Mouse (Mus musculus) stomach, embryonic 16.5 days (tissue): ENCODE results near the gene Rnf111. TPM values are rescaled to one million over a fixed set of nuclear protein-coding genes. Genes with fewer than 3 reads are reported as not detected.

Experiments used
- ATAC-seq: fragments of 200-750 bp; cut with Nextera tagmentation; 2 replicates; pipeline ENCODE4 v1.8.0; 2017; ENCODE audit warnings: moderate number of reproducible peaks, moderate TSS enrichment; ENCODE audit not compliant: insufficient read depth, low FRiP score
- H3K27ac ChIP-seq: fragments of 300-500 bp; sonication (generic); 2 replicates; pipeline ENCODE4 v1.5.1; 2014; ENCODE audit warnings: low read length
- H3K27me3 ChIP-seq: fragments of 300-500 bp; sonication (generic); 2 replicates; pipeline ENCODE4 v1.6.1; 2014; ENCODE audit warnings: low read length, control low read depth, mixed read lengths; ENCODE audit not compliant: control insufficient read depth, insufficient read depth
- H3K36me3 ChIP-seq: fragments of 300-500 bp; sonication (generic); 2 replicates; pipeline ENCODE4 v1.6.1; 2014; ENCODE audit warnings: low read length; ENCODE audit not compliant: control insufficient read depth, insufficient read depth
- H3K4me1 ChIP-seq: fragments of 300-500 bp; sonication (generic); 2 replicates; pipeline ENCODE4 v1.6.1; 2014; ENCODE audit warnings: low read length, control low read depth, mixed read lengths; ENCODE audit not compliant: control insufficient read depth, insufficient read depth
- H3K4me2 ChIP-seq: fragments of 300-500 bp; sonication (generic); 2 replicates; pipeline ENCODE4 v1.6.1; 2014; ENCODE audit warnings: low read depth, low read length, mixed read lengths
- H3K4me3 ChIP-seq: fragments of 300-500 bp; sonication (generic); replicated peaks from 2 replicates; pipeline ENCODE4 v1.5.1; 2014; ENCODE audit warnings: mild to moderate bottlenecking, low read length
- H3K9ac ChIP-seq: fragments of 300-500 bp; sonication (generic); 2 replicates; pipeline ENCODE4 v1.6.1; 2014; ENCODE audit warnings: low read length
- H3K9me3 ChIP-seq: fragments of 300-500 bp; sonication (generic); replicated peaks from 2 replicates; pipeline ENCODE4 v1.6.1; 2016; ENCODE audit warnings: low read length, control low read depth; ENCODE audit not compliant: control insufficient read depth
- WGBS: fragments of 180-500 bp; shearing (Covaris S2); extraction: QIAGEN DNeasy Blood & Tissue Kit; methylation state at CpG from one replicate; pipeline ENCODE4 v1.1.7; 2014; 5-methylcytosine and 5-hydroxymethylcytosine counted together
- polyA plus RNA-seq: library from polyadenylated mRNA; unstranded; fragments of >200 nt; fragmentation: Nextera tagmentation; extraction: Ambion mirVana; gene quantifications from 2 replicates; pipeline ENCODE4 v1.2.1, GENCODE M21; 2015

The Rnf111 gene
- polyA plus RNA-seq, 1 experiment from 2014 or later, result 20.6 TPM

- Histone ChIP-seq H3K27me3 (no peaks in the 10 kb centered on the region), H3K36me3 (no peaks in the 10 kb centered on the region), H3K9me3 (no peaks in the 10 kb centered on the region), H3K4me2 (no peak overlapping the region), H3K4me3 (no peak overlapping the region), H3K4me1 (peaks cover 11% of the 10 kb centered on the region), H3K9ac (no peak overlapping the region), H3K27ac (no peak overlapping the region)
- ATAC-seq, result no peak
- 67% methylated on average over 2 of the region's 2 CpGs for WGBS
Measured at GRCm38 (mm10) chr9:70506186-70506585, 2.7 kb upstream of the Rnf111 start.

GRCm38 (mm10) chr9:70503015-70503603 lies 416 bp downstream of the Rnf111 start:
- Histone ChIP-seq H3K4me3 (peak overlapping the region; percentile 95), H3K27me3 (no peaks in the 10 kb centered on the region), H3K36me3 (no peaks in the 10 kb centered on the region), H3K9me3 (no peaks in the 10 kb centered on the region), H3K9ac (peak overlapping the region; percentile 98), H3K4me2 (peak overlapping the region; percentile 66), H3K27ac (peak overlapping the region; percentile 98), H3K4me1 (peaks cover 11% of the 10 kb centered on the region)
- WGBS, result under 1% methylated on average over 50 of the region's 70 CpGs
- peak; percentile 87 for ATAC-seq

GRCm38 (mm10) chr9:70502284-70503014 lies 1.1 kb downstream of the Rnf111 start:
- WGBS, result 31% methylated on average over 10 of the region's 10 CpGs
- Histone ChIP-seq H3K4me1 (peaks cover 11% of the 10 kb centered on the region), H3K4me2 (peak overlapping the region; percentile 66), H3K27me3 (no peaks in the 10 kb centered on the region), H3K36me3 (no peaks in the 10 kb centered on the region), H3K27ac (peak overlapping the region; percentile 98), H3K9me3 (no peaks in the 10 kb centered on the region), H3K4me3 (peak overlapping the region; percentile 95), H3K9ac (peak overlapping the region; percentile 98)
- no peak for ATAC-seq

GRCm38 (mm10) chr9:70496990-70497389 lies 6.5 kb downstream of the Rnf111 start:
- H3K4me1 ChIP-seq, result peaks cover 5% of the 10 kb centered on the region; the same call in 1 of the 2 replicates
- H3K9ac ChIP-seq, result no peak overlapping the region
- no peak overlapping the region for H3K27ac ChIP-seq
- no peaks in the 10 kb centered on the region for H3K36me3 ChIP-seq
- H3K27me3 ChIP-seq, result no peaks in the 10 kb centered on the region
- H3K4me2 ChIP-seq, result no peak overlapping the region
- H3K4me3 ChIP-seq, result no peak overlapping the region
- no peaks in the 10 kb centered on the region for H3K9me3 ChIP-seq
- no peak for ATAC-seq

- no peak for ATAC-seq
- Histone ChIP-seq H3K4me1 (no peaks in the 10 kb centered on the region), H3K27me3 (no peaks in the 10 kb centered on the region), H3K4me3 (no peak overlapping the region), H3K9ac (no peak overlapping the region), H3K9me3 (no peaks in the 10 kb centered on the region), H3K4me2 (no peak overlapping the region), H3K36me3 (no peaks in the 10 kb centered on the region), H3K27ac (no peak overlapping the region)
- WGBS, result 86% methylated on average over 2 of the region's 2 CpGs
Measured at GRCm38 (mm10) chr9:70493038-70493437, 10.5 kb downstream of the Rnf111 start.

GRCm38 (mm10) chr9:70491176-70491575 lies 12.3 kb downstream of the Rnf111 start:
- H3K36me3 ChIP-seq, result no peaks in the 10 kb centered on the region
- H3K27me3 ChIP-seq, result no peaks in the 10 kb centered on the region
- no peak overlapping the region for H3K4me3 ChIP-seq
- H3K4me1 ChIP-seq, result no peaks in the 10 kb centered on the region
- H3K4me2 ChIP-seq, result no peak overlapping the region
- H3K9me3 ChIP-seq, result no peaks in the 10 kb centered on the region
- 87% methylated on average over 1 of the region's 1 CpGs for WGBS
- ATAC-seq, result no peak
- H3K9ac ChIP-seq, result no peak overlapping the region
- H3K27ac ChIP-seq, result no peak overlapping the region

- no peak for ATAC-seq
- H3K27ac ChIP-seq, result no peak overlapping the region
- H3K27me3 ChIP-seq, result no peaks in the 10 kb centered on the region
Measured at GRCm38 (mm10) chr9:70487401-70487800, 16.1 kb downstream of the Rnf111 start.

GRCm38 (mm10) chr9:70485840-70486239 lies 17.7 kb downstream of the Rnf111 start:
- H3K9ac ChIP-seq, result no peak overlapping the region
- H3K9me3 ChIP-seq, result no peaks in the 10 kb centered on the region
- no peak overlapping the region for H3K27ac ChIP-seq
- H3K4me3 ChIP-seq, result no peak overlapping the region
- H3K36me3 ChIP-seq, result no peaks in the 10 kb centered on the region
- no peak for ATAC-seq
- no peaks in the 10 kb centered on the region for H3K4me1 ChIP-seq
- no peaks in the 10 kb centered on the region for H3K27me3 ChIP-seq
- H3K4me2 ChIP-seq, result no peak overlapping the region
- WGBS, result 77% methylated on average over 1 of the region's 1 CpGs

More at GRCm38 (mm10) chr9:70487401-70487800, 16.1 kb downstream of the Rnf111 start:
- Histone ChIP-seq H3K9me3 (no peaks in the 10 kb centered on the region), H3K9ac (no peak overlapping the region), H3K4me1 (no peaks in the 10 kb centered on the region), H3K4me2 (no peak overlapping the region), H3K36me3 (no peaks in the 10 kb centered on the region), H3K4me3 (no peak overlapping the region)
- WGBS, result 58% methylated on average over 2 of the region's 2 CpGs

GRCm38 (mm10) chr9:70483495-70483894 lies 20.0 kb downstream of the Rnf111 start:
- Histone ChIP-seq H3K9me3 (no peaks in the 10 kb centered on the region), H3K27ac (no peak overlapping the region), H3K4me1 (no peaks in the 10 kb centered on the region), H3K36me3 (no peaks in the 10 kb centered on the region), H3K9ac (no peak overlapping the region), H3K4me2 (no peak overlapping the region), H3K4me3 (no peak overlapping the region), H3K27me3 (no peaks in the 10 kb centered on the region)
- 90% methylated on average over 5 of the region's 5 CpGs for whole genome bisulfite sequencing
- ATAC-seq, result no peak
